Mouse (Mus musculus) intestine, embryonic 15.5 days (tissue): Measurements from ENCODE around the gene Vav2. TPM values are rescaled to one million over a fixed set of nuclear protein-coding genes. Genes with fewer than 3 reads are reported as not detected.

Experiments used
- ATAC-seq: fragments of 200-750 bp; cut with Nextera tagmentation; 2 replicates; pipeline ENCODE4 v1.8.0; 2017; ENCODE audit warnings: moderate TSS enrichment, moderate library complexity
- H3K27ac ChIP-seq: fragments of 300-500 bp; sonication (generic); 2 replicates; pipeline ENCODE4 v1.5.1; 2015; ENCODE audit warnings: mild to moderate bottlenecking, inconsistent platforms
- H3K27me3 ChIP-seq: fragments of 300-500 bp; sonication (generic); replicated peaks from 2 replicates; pipeline ENCODE4 v1.6.1; 2015; ENCODE audit warnings: inconsistent platforms
- H3K36me3 ChIP-seq: fragments of 300-500 bp; sonication (generic); 2 replicates; pipeline ENCODE4 v1.6.1; 2015; ENCODE audit warnings: inconsistent platforms
- H3K4me1 ChIP-seq: fragments of 300-500 bp; sonication (generic); replicated peaks from 2 replicates; pipeline ENCODE4 v1.6.1; 2015; ENCODE audit warnings: inconsistent platforms
- H3K4me2 ChIP-seq: fragments of 300-500 bp; sonication (generic); replicated peaks from 2 replicates; pipeline ENCODE4 v1.6.1; 2015; ENCODE audit warnings: mild to moderate bottlenecking, inconsistent platforms
- H3K4me3 ChIP-seq: fragments of 300-500 bp; sonication (generic); replicated peaks from 2 replicates; pipeline ENCODE4 v1.5.1; 2015; ENCODE audit warnings: inconsistent platforms
- H3K9ac ChIP-seq: fragments of 300-500 bp; sonication (generic); 2 replicates; pipeline ENCODE4 v1.6.1; 2015; ENCODE audit warnings: inconsistent platforms
- H3K9me3 ChIP-seq: fragments of 300-500 bp; sonication (generic); 2 replicates; pipeline ENCODE4 v1.6.1; 2016; ENCODE audit warnings: inconsistent platforms
- WGBS: fragments of 180-500 bp; shearing (Covaris S2); methylation state at CpG from one replicate; pipeline ENCODE4 v1.1.7; 2015; 5-methylcytosine and 5-hydroxymethylcytosine counted together
- polyA plus RNA-seq: library from polyadenylated mRNA; unstranded; fragments of >200 nt; fragmentation: Nextera tagmentation; extraction: Ambion mirVana; gene quantifications from 2 replicates; pipeline ENCODE4 v1.2.1, GENCODE M21; 2015

Vav2 gene
- polyA plus RNA-seq, 1 experiment from 2014 or later, result 5.4 TPM

- Histone ChIP-seq H3K4me1 (peaks cover 18% of the 10 kb centered on the region), H3K4me2 (no peak overlapping the region), H3K27me3 (no peaks in the 10 kb centered on the region), H3K4me3 (no peak overlapping the region), H3K36me3 (no peaks in the 10 kb centered on the region), H3K9me3 (no peaks in the 10 kb centered on the region), H3K27ac (no peak overlapping the region), H3K9ac (no peak overlapping the region)
- WGBS, result 31% methylated on average over 8 of the region's 8 CpGs
- no peak for ATAC-seq
These were observed 87.8 kb downstream of the Vav2 start for GRCm38 (mm10) chr2:27339051-27339450.

- Histone ChIP-seq H3K9me3 (no peaks in the 10 kb centered on the region), H3K4me2 (no peak overlapping the region), H3K4me1 (peaks cover 18% of the 10 kb centered on the region), H3K9ac (no peak overlapping the region), H3K36me3 (no peaks in the 10 kb centered on the region), H3K27ac (no peak overlapping the region), H3K27me3 (no peaks in the 10 kb centered on the region), H3K4me3 (no peak overlapping the region)
- 63% methylated on average over 6 of the region's 6 CpGs for WGBS
- no peak for ATAC-seq
These were observed 89.6 kb downstream of the Vav2 start for GRCm38 (mm10) chr2:27337261-27337660.

- Histone ChIP-seq H3K4me1 (peaks cover 18% of the 10 kb centered on the region), H3K36me3 (no peaks in the 10 kb centered on the region; the same call in 1 of the 2 replicates), H3K9me3 (no peaks in the 10 kb centered on the region), H3K9ac (no peak overlapping the region), H3K4me3 (no peak overlapping the region), H3K27me3 (no peaks in the 10 kb centered on the region), H3K4me2 (no peak overlapping the region), H3K27ac (no peak overlapping the region)
- WGBS, result 76% methylated on average over 9 of the region's 9 CpGs
- ATAC-seq, result no peak
These were observed 90.2 kb downstream of the Vav2 start for GRCm38 (mm10) chr2:27336600-27336999.

GRCm38 (mm10) chr2:27334816-27335215 lies 92.0 kb downstream of the Vav2 start:
- no peak overlapping the region for H3K9ac ChIP-seq
- H3K9me3 ChIP-seq, result no peaks in the 10 kb centered on the region
- no peaks in the 10 kb centered on the region for H3K27me3 ChIP-seq
- no peak overlapping the region for H3K27ac ChIP-seq
- no peak overlapping the region for H3K4me3 ChIP-seq
- 88% methylated on average over 4 of the region's 4 CpGs for WGBS
- ATAC-seq, result no peak
- no peaks in the 10 kb centered on the region; the same call in 1 of the 2 replicates for H3K36me3 ChIP-seq
- peaks cover 18% of the 10 kb centered on the region for H3K4me1 ChIP-seq
- H3K4me2 ChIP-seq, result no peak overlapping the region

GRCm38 (mm10) chr2:27331560-27331959 lies 95.3 kb downstream of the Vav2 start:
- Histone ChIP-seq H3K4me3 (no peak overlapping the region), H3K27ac (no peak overlapping the region), H3K36me3 (no peaks in the 10 kb centered on the region; the same call in 1 of the 2 replicates), H3K9me3 (no peaks in the 10 kb centered on the region), H3K9ac (no peak overlapping the region), H3K27me3 (no peaks in the 10 kb centered on the region), H3K4me1 (peaks cover 28% of the 10 kb centered on the region), H3K4me2 (no peak overlapping the region)
- no peak for ATAC-seq
- WGBS, result 71% methylated on average over 5 of the region's 5 CpGs

GRCm38 (mm10) chr2:27330446-27330845 lies 96.4 kb downstream of the Vav2 start:
- H3K9me3 ChIP-seq, result no peaks in the 10 kb centered on the region
- no peak overlapping the region for H3K9ac ChIP-seq
- H3K36me3 ChIP-seq, result no peaks in the 10 kb centered on the region; the same call in 1 of the 2 replicates
- no peak overlapping the region for H3K4me3 ChIP-seq
- H3K27ac ChIP-seq, result no peak overlapping the region
- 84% methylated on average over 8 of the region's 8 CpGs for WGBS
- H3K4me1 ChIP-seq, result peaks cover 28% of the 10 kb centered on the region
- no peak for ATAC-seq
- H3K27me3 ChIP-seq, result no peaks in the 10 kb centered on the region
- H3K4me2 ChIP-seq, result no peak overlapping the region

GRCm38 (mm10) chr2:27329386-27330060 lies 97.3 kb downstream of the Vav2 start:
- no peaks in the 10 kb centered on the region; the same call in 1 of the 2 replicates for H3K36me3 ChIP-seq
- H3K4me2 ChIP-seq, result no peak overlapping the region
- ATAC-seq, result no peak
- no peak overlapping the region for H3K9ac ChIP-seq
- H3K9me3 ChIP-seq, result no peaks in the 10 kb centered on the region
- 87% methylated on average over 10 of the region's 10 CpGs for WGBS
- H3K27me3 ChIP-seq, result no peaks in the 10 kb centered on the region
- no peak overlapping the region for H3K27ac ChIP-seq
- H3K4me3 ChIP-seq, result no peak overlapping the region
- peaks cover 28% of the 10 kb centered on the region for H3K4me1 ChIP-seq

GRCm38 (mm10) chr2:27328613-27329041 lies 98.2 kb downstream of the Vav2 start:
- ATAC-seq, result no peak
- Histone ChIP-seq H3K9ac (no peak overlapping the region), H3K4me1 (peaks cover 37% of the 10 kb centered on the region), H3K27me3 (no peaks in the 10 kb centered on the region), H3K27ac (no peak overlapping the region), H3K9me3 (no peaks in the 10 kb centered on the region), H3K4me3 (no peak overlapping the region), H3K4me2 (no peak overlapping the region), H3K36me3 (no peaks in the 10 kb centered on the region; the same call in 1 of the 2 replicates)

GRCm38 (mm10) chr2:27327886-27328285 lies 98.9 kb downstream of the Vav2 start:
- no peak for ATAC-seq
- H3K4me1 ChIP-seq, result peaks cover 44% of the 10 kb centered on the region
- H3K4me2 ChIP-seq, result no peak overlapping the region
- no peaks in the 10 kb centered on the region for H3K27me3 ChIP-seq
- H3K9ac ChIP-seq, result no peak overlapping the region
- WGBS, result 60% methylated on average over 4 of the region's 4 CpGs
- H3K27ac ChIP-seq, result no peak overlapping the region
- H3K36me3 ChIP-seq, result no peaks in the 10 kb centered on the region; the same call in 1 of the 2 replicates
- no peak overlapping the region for H3K4me3 ChIP-seq
- no peaks in the 10 kb centered on the region for H3K9me3 ChIP-seq

GRCm38 (mm10) chr2:27327076-27327475 lies 99.8 kb downstream of the Vav2 start:
- H3K9me3 ChIP-seq, result no peaks in the 10 kb centered on the region
- H3K9ac ChIP-seq, result no peak overlapping the region
- peaks cover 49% of the 10 kb centered on the region for H3K4me1 ChIP-seq
- no peak overlapping the region for H3K4me2 ChIP-seq
- WGBS, result 33% methylated on average over 6 of the region's 6 CpGs
- H3K27me3 ChIP-seq, result no peaks in the 10 kb centered on the region
- no peak overlapping the region for H3K27ac ChIP-seq
- H3K4me3 ChIP-seq, result no peak overlapping the region
- ATAC-seq, result peak; percentile 80
- H3K36me3 ChIP-seq, result no peaks in the 10 kb centered on the region; the same call in 1 of the 2 replicates

- Histone ChIP-seq H3K9ac (no peak overlapping the region), H3K4me3 (no peak overlapping the region), H3K4me2 (no peak overlapping the region), H3K27me3 (no peaks in the 10 kb centered on the region), H3K4me1 (peaks cover 56% of the 10 kb centered on the region), H3K27ac (no peak overlapping the region), H3K36me3 (no peaks in the 10 kb centered on the region), H3K9me3 (no peaks in the 10 kb centered on the region)
- ATAC-seq, result no peak
- WGBS, result 73% methylated on average over 7 of the region's 7 CpGs
These were observed 100.5 kb downstream of the Vav2 start for GRCm38 (mm10) chr2:27326357-27326756.

GRCm38 (mm10) chr2:27324690-27325089 lies 102.1 kb downstream of the Vav2 start:
- Histone ChIP-seq H3K4me1 (peaks cover 58% of the 10 kb centered on the region), H3K36me3 (no peaks in the 10 kb centered on the region), H3K4me2 (no peak overlapping the region)

GRCm38 (mm10) chr2:27321431-27321875 lies 105.4 kb downstream of the Vav2 start:
- no peak overlapping the region for H3K4me3 ChIP-seq
- no peak overlapping the region for H3K27ac ChIP-seq
- ATAC-seq, result no peak
- H3K9me3 ChIP-seq, result no peaks in the 10 kb centered on the region
- H3K4me1 ChIP-seq, result peaks cover 31% of the 10 kb centered on the region
- H3K4me2 ChIP-seq, result no peak overlapping the region
- H3K9ac ChIP-seq, result no peak overlapping the region
- WGBS, result 41% methylated on average over 6 of the region's 6 CpGs
- no peaks in the 10 kb centered on the region for H3K27me3 ChIP-seq
- no peaks in the 10 kb centered on the region for H3K36me3 ChIP-seq

More at GRCm38 (mm10) chr2:27324690-27325089, 102.1 kb downstream of the Vav2 start:
- 33% methylated on average over 2 of the region's 2 CpGs for WGBS
- 0 out of 2 replicates have a peak overlapping the region, but pooled peaks have one; percentile 32 for H3K27ac ChIP-seq
- H3K9me3 ChIP-seq, result no peaks in the 10 kb centered on the region
- H3K9ac ChIP-seq, result no peak overlapping the region
- no peak for ATAC-seq
- H3K27me3 ChIP-seq, result no peaks in the 10 kb centered on the region
- H3K4me3 ChIP-seq, result no peak overlapping the region
